Mouse (Mus musculus) central nervous system, embryonic 11.5 days (tissue): Measurements from ENCODE around the gene Thbs2. TPM values are rescaled to one million over a fixed set of nuclear protein-coding genes. Genes with fewer than 3 reads are reported as not detected.

Experiments
- polyA plus RNA-seq: library from polyadenylated mRNA; depleted of rRNA; stranded (reverse); fragments of >200 nt; gene quantifications from 2 replicates; pipeline ENCODE4 v1.2.3, GENCODE M21; 2012; rRNA removed

Gene Thbs2
- 6.6 TPM in 2 replicates for polyA plus RNA-seq

GRCm38 (mm10) chr17:14693994-14694374 lies at the start of gene Thbs2:
Thbs2 (minus strand) TSS chr17:14694235.

Other genes starting within 250 kb of the Thbs2 start
- 2.0 and 3.8 TPM in 2 replicates for gene Wdr27, start 248.9 kb upstream of the Thbs2 start, polyA plus RNA-seq
- 19.8 and 22.3 TPM in 2 replicates for gene 1600012H06Rik, start 248.9 kb upstream of the Thbs2 start, polyA plus RNA-seq